ENCODE assay signal across 25 mouse cellular contexts in the genomic region with DNA sequence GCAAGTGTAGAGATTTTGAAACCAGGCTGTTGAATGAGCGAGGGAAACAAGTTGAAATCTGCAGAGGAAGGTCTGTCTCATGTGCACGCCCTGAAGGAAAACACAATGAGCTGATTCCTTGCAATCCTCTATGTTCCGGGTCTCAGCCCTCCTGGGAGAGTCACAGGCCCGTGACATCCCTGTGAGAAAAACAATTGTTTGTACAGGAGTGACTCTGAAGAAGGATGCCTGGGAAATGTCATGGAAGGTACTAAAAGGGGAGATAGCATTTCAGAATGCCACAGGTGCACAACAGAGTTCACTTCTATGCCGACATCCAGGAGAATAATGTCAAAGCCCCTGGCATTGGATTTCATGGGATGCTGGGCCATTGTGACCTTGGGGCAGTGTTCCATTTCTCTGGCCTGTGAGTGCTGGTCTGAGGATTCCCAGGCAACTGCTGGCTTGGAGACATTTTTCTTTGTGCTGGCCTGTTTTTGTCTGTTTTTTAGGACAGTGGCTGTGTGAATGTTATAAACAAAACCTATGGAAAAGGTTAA.
A peak's percentile ranks its signal among the peaks of the same experiment; 100 is the strongest.
DNase-seq lines count a peak whose midpoint lies in the region; ATAC-seq and TF ChIP-seq lines count a peak whose summit lies in the region.
"Had no signal": no experiment of that assay in that cellular context is flagged by ENCODE, and none has a peak within 500 bp of the region (broad histone marks: within the 10 kb centered on the region; RNA-seq: fewer than 3 reads in every experiment).

No protein-coding gene starts in this region.

- DNase-seq in embryo, embryonic 10 days (ENCODE audit: low spot score): peak; percentile 12
- no peak for DNase-seq in embryo, embryonic 11 days
- DNase-seq in hindbrain, embryonic 10.5 days (ENCODE audit: low spot score): peak; percentile 12
- DNase-seq in hindbrain, embryonic 14.5 days (ENCODE audit: low spot score): no peak
- DNase-seq in kidney, postnatal 0 days (ENCODE audit: low spot score): peak; percentile 78
- DNase-seq in kidney, postnatal 10 days: no peak
- peak; percentile 2 for DNase-seq in midbrain, embryonic 14.5 days
- DNase-seq: adrenal gland, postnatal 10 days; B cell, adult 2 months; cerebellum, adult 11-12 months; cerebellum, adult 9-10 months; cerebellum, postnatal 25 days; gastrocnemius, adult 2 months; gastrocnemius, postnatal 25 days; heart, postnatal 10 days; heart, postnatal 4 days had no signal

- H3K4me2 ChIP-seq in hindbrain, embryonic 14.5 days (replicated peaks): no peak overlapping the region
- H3K4me2 ChIP-seq in kidney, postnatal 0 days (ENCODE audit: low read length): no peak overlapping the region
- H3K4me2 ChIP-seq in midbrain, embryonic 14.5 days (ENCODE audit: low read length): no peak overlapping the region
- no peak overlapping the region for H3K4me2 ChIP-seq in midbrain, embryonic 13.5 days (replicated peaks)
- H3K4me2 ChIP-seq: embryonic facial prominence, embryonic 15.5 days; hindbrain, embryonic 13.5 days had no signal

- no peaks in the 10 kb centered on the region for H3K36me3 ChIP-seq in hindbrain, embryonic 10.5 days
- H3K36me3 ChIP-seq in hindbrain, embryonic 14.5 days (replicated peaks; ENCODE audit: control insufficient read depth, insufficient read depth): no peaks in the 10 kb centered on the region
- H3K36me3 ChIP-seq in kidney, postnatal 0 days (ENCODE audit: insufficient read depth, low read length): 0 out of 2 replicates have a peak, but pooled peaks cover 3% of the 10 kb centered on the region
- no peaks in the 10 kb centered on the region for H3K36me3 ChIP-seq in midbrain, embryonic 14.5 days (ENCODE audit: control insufficient read depth, insufficient read depth, low read length)
- H3K36me3 ChIP-seq in midbrain, embryonic 13.5 days: no peaks in the 10 kb centered on the region
- H3K36me3 ChIP-seq: embryonic facial prominence, embryonic 15.5 days; forebrain, embryonic 10.5 days; G1E; heart, embryonic 10.5 days; hindbrain, embryonic 13.5 days had no signal

- H3K4me3 ChIP-seq in hindbrain, embryonic 10.5 days: no peak overlapping the region
- no peak overlapping the region for H3K4me3 ChIP-seq in hindbrain, embryonic 14.5 days (replicated peaks; ENCODE audit: low read length)
- no peak overlapping the region for H3K4me3 ChIP-seq in kidney, postnatal 0 days (replicated peaks; ENCODE audit: low read depth, low read length)
- no peak overlapping the region for H3K4me3 ChIP-seq in midbrain, embryonic 14.5 days (replicated peaks; ENCODE audit: low read depth, low read length)
- H3K4me3 ChIP-seq in midbrain, embryonic 13.5 days (replicated peaks): no peak overlapping the region
- H3K4me3 ChIP-seq: embryonic facial prominence, embryonic 15.5 days; erythroblast, embryonic 14.5 days; forebrain, embryonic 10.5 days; gastrocnemius, adult 2 months; heart, embryonic 10.5 days; hindbrain, embryonic 13.5 days had no signal

- H3K9me3 ChIP-seq in hindbrain, embryonic 10.5 days: no peaks in the 10 kb centered on the region
- H3K9me3 ChIP-seq in hindbrain, embryonic 14.5 days (ENCODE audit: control insufficient read depth, low read length): no peaks in the 10 kb centered on the region
- no peaks in the 10 kb centered on the region for H3K9me3 ChIP-seq in kidney, postnatal 0 days (replicated peaks; ENCODE audit: low read length)
- H3K9me3 ChIP-seq in midbrain, embryonic 14.5 days (ENCODE audit: control insufficient read depth, low read length): no peaks in the 10 kb centered on the region
- H3K9me3 ChIP-seq in midbrain, embryonic 13.5 days: no peaks in the 10 kb centered on the region
- H3K9me3 ChIP-seq: embryonic facial prominence, embryonic 15.5 days; forebrain, embryonic 10.5 days; G1E; heart, embryonic 10.5 days; hindbrain, embryonic 13.5 days had no signal

- no peak for ATAC-seq in hindbrain, embryonic 14.5 days (ENCODE audit: low FRiP score)
- ATAC-seq in kidney, postnatal 0 days (replicated peaks; ENCODE audit: low FRiP score, low read depth): peak; percentile 73
- no peak for ATAC-seq in midbrain, embryonic 14.5 days (ENCODE audit: low FRiP score, low TSS enrichment)
- no peak for ATAC-seq in midbrain, embryonic 13.5 days
- ATAC-seq: CD4-positive, CD25-positive, alpha-beta regulatory T cell, adult 4 months; forebrain, embryonic 14.5 days had no signal

- no peaks in the 10 kb centered on the region for H3K27me3 ChIP-seq in hindbrain, embryonic 10.5 days (ENCODE audit: insufficient read depth, poor library complexity, severe bottlenecking)
- no peaks in the 10 kb centered on the region for H3K27me3 ChIP-seq in hindbrain, embryonic 14.5 days (ENCODE audit: control insufficient read depth, insufficient read depth, low read length)
- no peaks in the 10 kb centered on the region for H3K27me3 ChIP-seq in kidney, postnatal 0 days (ENCODE audit: insufficient read depth, low read length)
- no peaks in the 10 kb centered on the region for H3K27me3 ChIP-seq in midbrain, embryonic 14.5 days (ENCODE audit: control insufficient read depth, insufficient read depth, low read length)
- H3K27me3 ChIP-seq in midbrain, embryonic 13.5 days: no peaks in the 10 kb centered on the region
- H3K27me3 ChIP-seq: embryonic facial prominence, embryonic 15.5 days; hindbrain, embryonic 13.5 days had no signal

- peaks cover 10% of the 10 kb centered on the region; the same call in 1 of the 2 replicates for H3K4me1 ChIP-seq in hindbrain, embryonic 10.5 days (replicated peaks)
- no peaks in the 10 kb centered on the region for H3K4me1 ChIP-seq in hindbrain, embryonic 14.5 days (replicated peaks; ENCODE audit: control insufficient read depth, insufficient read depth, low read length)
- no peaks in the 10 kb centered on the region for H3K4me1 ChIP-seq in kidney, postnatal 0 days (replicated peaks; ENCODE audit: insufficient read depth, low read length)
- no peaks in the 10 kb centered on the region for H3K4me1 ChIP-seq in midbrain, embryonic 14.5 days (ENCODE audit: control insufficient read depth, insufficient read depth, low read length)
- no peaks in the 10 kb centered on the region for H3K4me1 ChIP-seq in midbrain, embryonic 13.5 days (replicated peaks)
- H3K4me1 ChIP-seq: embryonic facial prominence, embryonic 15.5 days; heart, embryonic 10.5 days had no signal

- WGBS in hindbrain, embryonic 10.5 days: 18% methylated on average over 5 of the region's 5 CpGs
- 21% methylated on average over 5 of the region's 5 CpGs for WGBS in hindbrain, embryonic 14.5 days
- WGBS in kidney, postnatal 0 days: 25% methylated on average over 5 of the region's 5 CpGs
- 8% methylated on average over 5 of the region's 5 CpGs for WGBS in midbrain, embryonic 14.5 days
- 15% methylated on average over 5 of the region's 5 CpGs for WGBS in midbrain, embryonic 13.5 days

- no peak for TF ChIP-seq CTCF in kidney, postnatal 0 days (IDR thresholded peaks at IDR 0.05; ENCODE audit: low read depth)

- H3K9ac ChIP-seq in hindbrain, embryonic 14.5 days: no peak overlapping the region
- H3K9ac ChIP-seq in kidney, postnatal 0 days (ENCODE audit: low read depth, low read length): no peak overlapping the region
- no peak overlapping the region for H3K9ac ChIP-seq in midbrain, embryonic 14.5 days (replicated peaks; ENCODE audit: low read length)
- H3K9ac ChIP-seq in midbrain, embryonic 13.5 days (replicated peaks): no peak overlapping the region
- H3K9ac ChIP-seq: embryonic facial prominence, embryonic 15.5 days; hindbrain, embryonic 13.5 days had no signal

- H3K27ac ChIP-seq in hindbrain, embryonic 10.5 days: peak overlapping the region; percentile 13; the same call in 1 of the 2 replicates
- H3K27ac ChIP-seq in hindbrain, embryonic 14.5 days: no peak overlapping the region
- 0 out of 2 replicates have a peak overlapping the region, but pooled peaks have one; percentile 10 for H3K27ac ChIP-seq in kidney, postnatal 0 days
- no peak overlapping the region for H3K27ac ChIP-seq in midbrain, embryonic 14.5 days (replicated peaks; ENCODE audit: low read depth, low read length)
- H3K27ac ChIP-seq in midbrain, embryonic 13.5 days: no peak overlapping the region
- H3K27ac ChIP-seq: embryonic facial prominence, embryonic 15.5 days; forebrain, embryonic 10.5 days; gastrocnemius, adult 2 months; heart, embryonic 10.5 days; hindbrain, embryonic 13.5 days had no signal

Comparison
In these comparisons a context has a peak if more than half of its experiments do, and no peak if none do; other contexts are left out.
1. DNase-seq: peak in embryo, embryonic 10 days (single experiment), hindbrain, embryonic 10.5 days (single experiment), kidney, postnatal 0 days (single experiment) and midbrain, embryonic 14.5 days (single experiment); none in embryo, embryonic 11 days (single experiment), hindbrain, embryonic 14.5 days (single experiment) and kidney, postnatal 10 days (single experiment).
2. H3K27ac ChIP-seq: peak in hindbrain, embryonic 10.5 days (single experiment) and kidney, postnatal 0 days (single experiment); none in hindbrain, embryonic 14.5 days (single experiment), midbrain, embryonic 14.5 days (single experiment) and midbrain, embryonic 13.5 days (single experiment).